Mouse (Mus musculus) liver, adult (tissue): ENCODE measurements around the gene Acpp.

Source experiments
- GATA4 ChIP-seq: IDR thresholded peaks from 2 replicates; pipeline ENCODE4 v1.6.1; 2014; ENCODE audit warnings: mild to moderate bottlenecking, low read length; ENCODE audit not compliant: insufficient replicate concordance

Acpp gene

GRCm38 (mm10) chr9:104239076-104239475 is 98.5 kb downstream of the Acpp start:
- TF ChIP-seq GATA4, result no peak
